Mouse (Mus musculus) lung, embryonic 16.5 days (tissue): Measurements from ENCODE around the gene Thap8. TPM values are rescaled to one million over a fixed set of nuclear protein-coding genes. Genes with fewer than 3 reads are reported as not detected.

ENCODE experiments used
- ATAC-seq: fragments of 200-750 bp; cut with Nextera tagmentation; 2 replicates; pipeline ENCODE4 v1.8.0; 2017; ENCODE audit warnings: low read depth, mild to moderate bottlenecking, moderate library complexity
- H3K27ac ChIP-seq: fragments of 300-500 bp; sonication (generic); 2 replicates; pipeline ENCODE4 v1.5.1; 2014; ENCODE audit warnings: mild to moderate bottlenecking, control low read depth, low read length
- H3K27me3 ChIP-seq: fragments of 300-500 bp; sonication (generic); 2 replicates; pipeline ENCODE4 v1.6.1; 2014; ENCODE audit warnings: low read depth, low read length, mixed read lengths; ENCODE audit not compliant: control insufficient read depth, insufficient read depth
- H3K36me3 ChIP-seq: fragments of 300-500 bp; sonication (generic); 2 replicates; pipeline ENCODE4 v1.6.1; 2014; ENCODE audit warnings: low read length; ENCODE audit not compliant: control insufficient read depth, insufficient read depth
- H3K4me1 ChIP-seq: fragments of 300-500 bp; sonication (generic); replicated peaks from 2 replicates; pipeline ENCODE4 v1.6.1; 2014; ENCODE audit warnings: low read length, mixed read lengths; ENCODE audit not compliant: control insufficient read depth, insufficient read depth
- H3K4me2 ChIP-seq: fragments of 300-500 bp; sonication (generic); 2 replicates; pipeline ENCODE4 v1.6.1; 2014; ENCODE audit warnings: low read depth, low read length, control low read depth
- H3K4me3 ChIP-seq: fragments of 300-500 bp; sonication (generic); 2 replicates; pipeline ENCODE4 v1.5.1; 2014; ENCODE audit warnings: mild to moderate bottlenecking, low read length, control low read depth
- H3K9ac ChIP-seq: fragments of 300-500 bp; sonication (generic); 2 replicates; pipeline ENCODE4 v1.6.1; 2014; ENCODE audit warnings: low read length, control low read depth
- H3K9me3 ChIP-seq: fragments of 300-500 bp; sonication (generic); 2 replicates; pipeline ENCODE4 v1.6.1; 2016; ENCODE audit warnings: low read length; ENCODE audit not compliant: control insufficient read depth
- WGBS: fragments of 180-500 bp; shearing (Covaris S2); extraction: QIAGEN DNeasy Blood & Tissue Kit; methylation state at CpG from one replicate; pipeline ENCODE4 v1.1.7; 2014; 5-methylcytosine and 5-hydroxymethylcytosine counted together
- polyA plus RNA-seq: library from polyadenylated mRNA; unstranded; fragments of >200 nt; fragmentation: Nextera tagmentation; extraction: Ambion mirVana; gene quantifications from 2 replicates; pipeline ENCODE4 v1.2.1, GENCODE M21; 2015

Thap8 gene
- polyA plus RNA-seq, 1 experiment from 2014 or later = 0.48 TPM

- Histone ChIP-seq H3K36me3 (no peaks in the 10 kb centered on the region), H3K9ac (peak within 1 kb of the TSS; percentile 91), H3K4me1 (peaks cover 12% of the 10 kb centered on the region), H3K27ac (peak within 1 kb of the TSS; percentile 90), H3K4me3 (peak within 1 kb of the TSS; percentile 85), H3K4me2 (peak within 1 kb of the TSS; percentile 88), H3K9me3 (peaks cover 4% of the 10 kb centered on the region; the same call in 1 of the 2 replicates), H3K27me3 (no peaks in the 10 kb centered on the region)
- ATAC-seq = peak; percentile 64
- WGBS = under 1% methylated on average over 63 of the region's 63 CpGs
Observed at GRCm38 (mm10) chr7:30321539-30322284, 41.8 kb downstream of the Thap8 start, which contains the start of gene E130208F15Rik. Gene E130208F15Rik (plus strand): TSS chr7:30321740.

GRCm38 (mm10) chr7:30322285-30322667, 42.4 kb downstream of the Thap8 start:
- peak overlapping the region; percentile 88 for H3K4me2 ChIP-seq
- no peaks in the 10 kb centered on the region for H3K36me3 ChIP-seq
- peak overlapping the region; percentile 91 for H3K9ac ChIP-seq
- peak overlapping the region; percentile 90 for H3K27ac ChIP-seq
- peak overlapping the region; percentile 85 for H3K4me3 ChIP-seq
- H3K9me3 ChIP-seq = peaks cover 4% of the 10 kb centered on the region; the same call in 1 of the 2 replicates
- 0% methylated on average over 19 of the region's 20 CpGs for WGBS
- peak; percentile 98 for ATAC-seq
- H3K27me3 ChIP-seq = no peaks in the 10 kb centered on the region
- peaks cover 13% of the 10 kb centered on the region for H3K4me1 ChIP-seq

GRCm38 (mm10) chr7:30322865-30323264, 43.0 kb downstream of the Thap8 start:
- peaks cover 15% of the 10 kb centered on the region for H3K4me1 ChIP-seq
- peak overlapping the region; percentile 85 for H3K4me3 ChIP-seq
- ATAC-seq = no peak
- H3K9ac ChIP-seq = peak overlapping the region; percentile 53
- H3K27ac ChIP-seq = peak overlapping the region; percentile 77
- 18% methylated on average over 6 of the region's 6 CpGs for WGBS
- H3K36me3 ChIP-seq = no peaks in the 10 kb centered on the region
- H3K27me3 ChIP-seq = no peaks in the 10 kb centered on the region
- peaks cover 4% of the 10 kb centered on the region; the same call in 1 of the 2 replicates for H3K9me3 ChIP-seq
- peak overlapping the region; percentile 53 for H3K4me2 ChIP-seq

GRCm38 (mm10) chr7:30323795-30324194, 43.9 kb downstream of the Thap8 start, which contains the start of gene Sdhaf1:
Gene Sdhaf1 (minus strand): TSS chr7:30323895.
- Histone ChIP-seq H3K27ac (peak within 1 kb of the TSS; percentile 77), H3K9me3 (peaks cover 4% of the 10 kb centered on the region; the same call in 1 of the 2 replicates), H3K4me1 (peaks cover 21% of the 10 kb centered on the region), H3K4me2 (peak within 1 kb of the TSS; percentile 53), H3K4me3 (peak within 1 kb of the TSS; percentile 85), H3K27me3 (no peaks in the 10 kb centered on the region), H3K9ac (peak within 1 kb of the TSS; percentile 53), H3K36me3 (no peaks in the 10 kb centered on the region)
- no peak for ATAC-seq
- WGBS = 73% methylated on average over 3 of the region's 3 CpGs

- ATAC-seq = no peak
- Histone ChIP-seq H3K9me3 (peaks cover 4% of the 10 kb centered on the region; the same call in 1 of the 2 replicates), H3K4me3 (no peak overlapping the region), H3K9ac (no peak overlapping the region), H3K27me3 (no peaks in the 10 kb centered on the region), H3K4me1 (peaks cover 21% of the 10 kb centered on the region), H3K36me3 (no peaks in the 10 kb centered on the region), H3K4me2 (no peak overlapping the region), H3K27ac (no peak overlapping the region)
- 81% methylated on average over 5 of the region's 5 CpGs for WGBS
Observed at GRCm38 (mm10) chr7:30324300-30324944, 44.5 kb downstream of the Thap8 start.

- H3K4me3 ChIP-seq = no peak overlapping the region
- H3K9ac ChIP-seq = no peak overlapping the region
- H3K4me1 ChIP-seq = peaks cover 21% of the 10 kb centered on the region
- H3K36me3 ChIP-seq = no peaks in the 10 kb centered on the region
- H3K27ac ChIP-seq = no peak overlapping the region
- no peak for ATAC-seq
- no peak overlapping the region for H3K4me2 ChIP-seq
- H3K9me3 ChIP-seq = peaks cover 4% of the 10 kb centered on the region; the same call in 1 of the 2 replicates
- WGBS = 47% methylated on average over 2 of the region's 2 CpGs
- no peaks in the 10 kb centered on the region for H3K27me3 ChIP-seq
Observed at GRCm38 (mm10) chr7:30325364-30325763, 45.5 kb downstream of the Thap8 start.

- Histone ChIP-seq H3K9ac (no peak overlapping the region), H3K27me3 (no peaks in the 10 kb centered on the region), H3K36me3 (no peaks in the 10 kb centered on the region), H3K27ac (no peak overlapping the region), H3K4me2 (no peak overlapping the region), H3K4me3 (no peak overlapping the region), H3K4me1 (peaks cover 14% of the 10 kb centered on the region), H3K9me3 (peaks cover 4% of the 10 kb centered on the region; the same call in 1 of the 2 replicates)
- no peak for ATAC-seq
Observed at GRCm38 (mm10) chr7:30326427-30326826, 46.5 kb downstream of the Thap8 start.

GRCm38 (mm10) chr7:30327140-30327539, 47.2 kb downstream of the Thap8 start:
- Histone ChIP-seq H3K4me2 (peak overlapping the region; percentile 32; the same call in 1 of the 2 replicates), H3K9me3 (peaks cover 4% of the 10 kb centered on the region; the same call in 1 of the 2 replicates), H3K9ac (no peak overlapping the region), H3K27ac (peak overlapping the region; percentile 58), H3K36me3 (no peaks in the 10 kb centered on the region), H3K4me3 (no peak overlapping the region), H3K4me1 (peaks cover 15% of the 10 kb centered on the region), H3K27me3 (no peaks in the 10 kb centered on the region)
- ATAC-seq = peak; percentile 76
- 39% methylated on average over 15 of the region's 15 CpGs for WGBS

- WGBS = 52% methylated on average over 10 of the region's 10 CpGs
- no peak for ATAC-seq
Observed at GRCm38 (mm10) chr7:30328379-30328778, 48.5 kb downstream of the Thap8 start.

More at GRCm38 (mm10) chr7:30328379-30328778, 48.5 kb downstream of the Thap8 start:
- Histone ChIP-seq H3K27me3 (no peaks in the 10 kb centered on the region), H3K9ac (no peak overlapping the region), H3K9me3 (peaks cover 4% of the 10 kb centered on the region; the same call in 1 of the 2 replicates), H3K36me3 (no peaks in the 10 kb centered on the region), H3K27ac (no peak overlapping the region), H3K4me3 (no peak overlapping the region), H3K4me2 (no peak overlapping the region), H3K4me1 (peaks cover 22% of the 10 kb centered on the region)
